Comparison of ENCODE assay signal across 10 mouse cellular contexts in genomic region chr10:69796421-69796886, GRCm38 (mm10).
DNase-seq lines count a peak whose midpoint lies in the region; ATAC-seq lines count a peak whose summit lies in the region.
"Had no signal": no experiment of that assay in that cellular context is flagged by ENCODE, and none has a peak within 500 bp of the region (broad histone marks: within the 10 kb centered on the region; RNA-seq: fewer than 3 reads in every experiment).

No protein-coding gene starts in this region.

- ATAC-seq in cerebellum, adult (ENCODE audit: insufficient number of reproducible peaks, low FRiP score, low TSS enrichment) = peak; percentile 58
- ATAC-seq in granulocyte monocyte progenitor cell, adult 5-6 weeks (replicated peaks; ENCODE audit: poor library complexity, severe bottlenecking) = peak; percentile 98
- no peak for ATAC-seq in CD4-positive, CD25-positive, alpha-beta regulatory T cell, adult 4 months
- ATAC-seq: activated CD4-positive, CD25-positive, alpha-beta regulatory T cell, adult 4 months had no signal

- intact Hi-C loops in gastrocnemius, postnatal 14 days (cut with DNase I; ENCODE audit: low total_unique reads) = loop anchor here (5.0 kb wide), 1 partner anchor 139 kb away; no protein-coding TSS in a partner anchor
- intact Hi-C loops in gastrocnemius, postnatal 36 days (cut with DNase I) = loop anchor here (5.0 kb wide), 1 partner anchor 41 kb away; no protein-coding TSS in a partner anchor
- intact Hi-C loops in left cerebral cortex, postnatal 4 days (cut with DNase I) = loop anchor here (10.0 kb wide), 1 partner anchor 132 kb away; no protein-coding TSS in a partner anchor

- DNase-seq in gastrocnemius, postnatal 14 days = peak; percentile 33
- DNase-seq in gastrocnemius, postnatal 36 days = no peak
- DNase-seq in left cerebral cortex, postnatal 4 days = peak; percentile 66
- DNase-seq in left cerebral cortex, adult 11 months (ENCODE audit: low spot score) = no peak
- no peak for DNase-seq in urinary bladder, postnatal 4 days (ENCODE audit: low spot score in 2 of 2)
- DNase-seq: right cerebral cortex, postnatal 25 days had no signal

Comparison
In these comparisons a context has a peak if more than half of its experiments do, and no peak if none do; other contexts are left out.
1. DNase-seq: peak in gastrocnemius, postnatal 14 days (single experiment) and left cerebral cortex, postnatal 4 days (single experiment); none in gastrocnemius, postnatal 36 days (0 of 2), left cerebral cortex, adult 11 months (single experiment) and urinary bladder, postnatal 4 days (0 of 2).